Mouse (Mus musculus) MEL (cell line): ENCODE results near the gene Tex19.2. TPM values are rescaled to one million over a fixed set of nuclear protein-coding genes. Genes with fewer than 3 reads are reported as not detected.

ENCODE experiments used
- DNase-seq: peaks from one replicate; pipeline ENCODE4 v3.0.0; 2011; ENCODE audit warnings: low read depth, low spot score
- H3K27ac ChIP-seq: 2 replicates; pipeline ENCODE4 v1.5.1; 2012; ENCODE audit warnings: low read depth, mild to moderate bottlenecking, control low read depth, low read length, moderate library complexity; ENCODE audit not compliant: control insufficient read depth
- H3K27me3 ChIP-seq, 2 experiments: fragments of 150-350 bp in 1 of 2; sonication (generic) in 1 of 2; 2 replicates each; pipeline ENCODE4 v1.6.1; 2012; ENCODE audit warnings: low read length in 2 of 2, mild to moderate bottlenecking in 2 of 2, improper control_type of control experiment in 1 of 2, moderate library complexity in 1 of 2; ENCODE audit not compliant: insufficient read depth in 2 of 2, control insufficient read depth in 1 of 2
- H3K36me3 ChIP-seq, 2 experiments: 2 replicates each; pipeline ENCODE4 v1.6.1; 2012 to 2014; ENCODE audit warnings: low read length in 2 of 2, improper control_type of control experiment in 1 of 2, inconsistent platforms in 1 of 2, mild to moderate bottlenecking in 1 of 2; ENCODE audit not compliant: insufficient read depth in 2 of 2, control insufficient read depth in 1 of 2
- H3K4me1 ChIP-seq, 2 experiments: fragments of 150-350 bp in 1 of 2; sonication (generic) in 1 of 2; 2 replicates each; pipeline ENCODE4 v1.6.1; 2012; ENCODE audit warnings: low read length in 2 of 2, improper control_type of control experiment in 1 of 2, mild to moderate bottlenecking in 1 of 2; ENCODE audit not compliant: insufficient read depth in 2 of 2, control insufficient read depth in 1 of 2
- H3K4me3 ChIP-seq, 2 experiments: fragments of 150-350 bp in 1 of 2; sonication (generic) in 1 of 2; 2 replicates each; pipeline ENCODE4 v1.5.1; 2012; ENCODE audit warnings: low read depth in 2 of 2, low read length in 2 of 2, mild to moderate bottlenecking in 2 of 2, moderate library complexity in 2 of 2, control low read depth in 1 of 2, improper control_type of control experiment in 1 of 2; ENCODE audit not compliant: control insufficient read depth in 1 of 2, insufficient read depth in 1 of 2
- H3K79me2 ChIP-seq: 2 replicates; pipeline ENCODE4 v1.6.1; 2012; ENCODE audit warnings: mild to moderate bottlenecking, low read length, moderate library complexity; ENCODE audit not compliant: control insufficient read depth, poor library complexity, insufficient read depth
- H3K9ac ChIP-seq: 2 replicates; pipeline ENCODE4 v1.6.1; 2012; ENCODE audit warnings: low read depth, mild to moderate bottlenecking, control low read depth, low read length, moderate library complexity; ENCODE audit not compliant: control insufficient read depth, poor library complexity, severe bottlenecking
- H3K9me3 ChIP-seq: fragments of 150-350 bp; sonication (generic); replicated peaks from 2 replicates; pipeline ENCODE4 v1.6.1; 2012; ENCODE audit warnings: mild to moderate bottlenecking, low read length, improper control_type of control experiment, moderate library complexity; ENCODE audit not compliant: insufficient read depth
- CHD2 ChIP-seq: IDR thresholded peaks from 2 replicates; pipeline ENCODE4 v1.6.1; 2011; ENCODE audit warnings: low read length, improper control_type of control experiment
- CTCF ChIP-seq, 3 experiments: IDR thresholded peaks in 2 of 3; conservative IDR thresholded peaks in 1 of 3; 2 replicates each; pipeline ENCODE4 v1.5.1; 2011 to 2012; ENCODE audit warnings: low read length in 3 of 3, low read depth in 2 of 3, mild to moderate bottlenecking in 2 of 3, improper control_type of control experiment in 1 of 3, inconsistent platforms in 1 of 3, mixed read lengths in 1 of 3, moderate library complexity in 1 of 3; ENCODE audit not compliant: control insufficient read depth in 1 of 3, insufficient read depth in 1 of 3, poor library complexity in 1 of 3, severe bottlenecking in 1 of 3
- E2F4 ChIP-seq: IDR thresholded peaks from 2 replicates; pipeline ENCODE4 v1.6.1; 2011; ENCODE audit warnings: low read depth, low read length, improper control_type of control experiment, borderline replicate concordance
- EP300 ChIP-seq, 2 experiments: IDR thresholded peaks; 2 replicates each; pipeline ENCODE4 v1.6.1; 2011; ENCODE audit warnings: improper control_type of control experiment in 2 of 2, low read length in 2 of 2, low read depth in 1 of 2, mild to moderate bottlenecking in 1 of 2
- GATA1 ChIP-seq: IDR thresholded peaks from 2 replicates; pipeline ENCODE4 v1.6.1; 2011; ENCODE audit warnings: low read depth, low read length, improper control_type of control experiment
- HCFC1 ChIP-seq: IDR thresholded peaks from 2 replicates; pipeline ENCODE4 v1.6.1; 2012; ENCODE audit warnings: low read depth, mild to moderate bottlenecking, inconsistent platforms, low read length, improper control_type of control experiment, moderate library complexity
- JUND ChIP-seq: IDR thresholded peaks from 2 replicates; pipeline ENCODE4 v1.6.1; 2011; ENCODE audit warnings: low read depth, mild to moderate bottlenecking, improper control_type of control experiment, low read length
- KAT2A ChIP-seq: conservative IDR thresholded peaks from 2 replicates; pipeline ENCODE4 v1.6.1; 2012; ENCODE audit warnings: low read depth, low read length, improper control_type of control experiment, inconsistent platforms
- MAFK ChIP-seq: IDR thresholded peaks from 2 replicates; pipeline ENCODE4 v1.6.1; 2011; ENCODE audit warnings: low read depth, mild to moderate bottlenecking, low read length, improper control_type of control experiment, borderline replicate concordance
- MAZ ChIP-seq: IDR thresholded peaks from 2 replicates; pipeline ENCODE4 v1.6.1; 2012; ENCODE audit warnings: low read depth, mild to moderate bottlenecking, inconsistent platforms, low read length, improper control_type of control experiment
- MEF2A ChIP-seq: IDR thresholded peaks from 2 replicates; pipeline ENCODE4 v1.6.1; 2014; ENCODE audit warnings: low read depth, mild to moderate bottlenecking, inconsistent platforms, low read length, improper control_type of control experiment; ENCODE audit not compliant: poor library complexity, insufficient replicate concordance, severe bottlenecking; ENCODE audit errors: extremely low read depth
- MXI1 ChIP-seq: IDR thresholded peaks from 2 replicates; pipeline ENCODE4 v1.6.1; 2011; ENCODE audit warnings: mild to moderate bottlenecking, low read depth, low read length, improper control_type of control experiment
- MYB ChIP-seq: IDR thresholded peaks from 2 replicates; pipeline ENCODE4 v1.6.1; 2011; ENCODE audit warnings: mild to moderate bottlenecking, low read depth, low read length, improper control_type of control experiment
- MYC ChIP-seq: IDR thresholded peaks from 2 replicates; pipeline ENCODE4 v1.6.1; 2011; ENCODE audit warnings: low read depth, mild to moderate bottlenecking, low read length, improper control_type of control experiment, moderate library complexity
- NELFE ChIP-seq: IDR thresholded peaks from 2 replicates; pipeline ENCODE4 v1.6.1; 2011; ENCODE audit warnings: low read depth, low read length, improper control_type of control experiment
- NRF1 ChIP-seq: IDR thresholded peaks from 2 replicates; pipeline ENCODE4 v1.6.1; 2014; ENCODE audit warnings: low read depth, mild to moderate bottlenecking, inconsistent platforms, low read length, improper control_type of control experiment, moderate library complexity; ENCODE audit not compliant: poor library complexity, insufficient read depth, severe bottlenecking
- RAD21 ChIP-seq: IDR thresholded peaks from 2 replicates; pipeline ENCODE4 v1.6.1; 2011; ENCODE audit warnings: mild to moderate bottlenecking, low read depth, low read length, improper control_type of control experiment
- RCOR1 ChIP-seq: IDR thresholded peaks from 2 replicates; pipeline ENCODE4 v1.6.1; 2012; ENCODE audit warnings: low read depth, mild to moderate bottlenecking, inconsistent platforms, low read length, improper control_type of control experiment
- SIN3A ChIP-seq: IDR thresholded peaks from 2 replicates; pipeline ENCODE4 v1.6.1; 2012; ENCODE audit warnings: low read length, improper control_type of control experiment, inconsistent platforms
- SMC3 ChIP-seq: IDR thresholded peaks from 2 replicates; pipeline ENCODE4 v1.6.1; 2011; ENCODE audit warnings: low read depth, low read length, improper control_type of control experiment
- TAL1 ChIP-seq: IDR thresholded peaks from 2 replicates; pipeline ENCODE4 v1.6.1; 2012; ENCODE audit warnings: mild to moderate bottlenecking, inconsistent platforms, low read length, moderate library complexity, mixed read lengths
- polyA plus RNA-seq, 2 experiments: library from polyadenylated mRNA; stranded (reverse) in 1 of 2; unstranded in 1 of 2; fragments of >175 nt in 1 of 2; fragments of >200 nt in 1 of 2; gene quantifications; 2 replicates each; pipeline versions ENCODE4 v1.2.1 to v1.2.4; 2012; ENCODE audit warnings: low replicate concordance in 2 of 2, low read depth in 1 of 2; ENCODE audit not compliant: insufficient read length in 2 of 2, insufficient read depth in 1 of 2, missing spikeins in 1 of 2
- total RNA-seq: library from RNA; depleted of rRNA; stranded (reverse); fragments of 300-350 nt; gene quantifications from 2 replicates; pipeline ENCODE4 v1.2.3, GENCODE M21; 2012

Gene Tex19.2
- total and polyA plus RNA-seq, 3 experiments, result 34.5 to 45.7 TPM; not detected in 1

GRCm38 (mm10) chr11:121082857-121083500 is 35.5 kb downstream of the Tex19.2 start:
- H3K36me3 ChIP-seq, result peaks cover 0 to 2% of the 10 kb centered on the region in 2 experiments; a peak in 1 of 4 replicates
- H3K27ac ChIP-seq, result no peak overlapping the region
- H3K9me3 ChIP-seq, result no peaks in the 10 kb centered on the region
- peak overlapping the region; percentile 7 to 33; a peak in 3 of 4 replicates for H3K4me3 ChIP-seq
- H3K4me1 ChIP-seq, result peaks cover 3 to 9% of the 10 kb centered on the region in 2 experiments; a peak in 3 of 4 replicates
- no peaks in the 10 kb centered on the region for H3K79me2 ChIP-seq
- H3K9ac ChIP-seq, result no peak overlapping the region
- TF ChIP-seq RAD21, result no peak
- no peak for TF ChIP-seq KAT2A
- no peak for TF ChIP-seq MAFK
- TF ChIP-seq CHD2, result no peak
- no peak for TF ChIP-seq SMC3
- TF ChIP-seq CTCF (IDR thresholded peaks at IDR 0.05 in 2 of 3, conservative IDR thresholded peaks at IDR 0.05 in 1 of 3; ENCODE audit: control insufficient read depth in 1 of 3, insufficient read depth in 1 of 3, low read depth in 2 of 3, low read length in 3 of 3, poor library complexity in 1 of 3, severe bottlenecking in 1 of 3), result no peak
- TF ChIP-seq RCOR1, result no peak
- no peak for TF ChIP-seq JUND
- no peak for TF ChIP-seq MYC
- no peak for TF ChIP-seq NELFE
- TF ChIP-seq NRF1, result no peak
- no peak for TF ChIP-seq MAZ
- TF ChIP-seq MYB, result no peak
- no peak for TF ChIP-seq MXI1
- no peak for TF ChIP-seq SIN3A
- no peak for TF ChIP-seq GATA1
- no peak for TF ChIP-seq HCFC1
- TF ChIP-seq MEF2A, result no peak
- TF ChIP-seq, all 39 proteins: peak for 0
- DNase-seq, result no peak
- no peaks in the 10 kb centered on the region; a peak in 1 of 4 replicates for H3K27me3 ChIP-seq

DNA sequence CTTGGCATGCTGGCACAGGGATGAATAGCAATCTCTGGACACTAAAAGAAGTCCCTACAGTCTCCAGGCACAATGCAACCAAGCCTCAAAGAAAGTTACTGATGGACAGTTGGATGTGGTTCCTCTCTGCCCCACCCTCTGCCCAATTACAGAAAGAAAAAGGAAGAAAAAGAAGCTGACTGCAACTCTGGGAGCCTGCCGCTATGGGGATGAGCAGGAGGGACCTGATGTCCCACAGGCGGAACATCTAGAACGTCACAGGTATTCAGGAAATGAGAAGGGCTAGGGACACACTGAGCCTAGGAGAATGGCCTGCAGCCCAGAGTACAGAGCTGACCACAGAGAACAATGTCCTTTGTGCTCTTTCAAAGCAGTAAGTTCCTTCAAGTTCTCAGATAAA is 36.2 kb downstream of the Tex19.2 start:
- DNase-seq, result no peak
- Histone ChIP-seq H3K9me3 (no peaks in the 10 kb centered on the region), H3K9ac (no peak overlapping the region), H3K36me3 (peaks cover 0 to 2% of the 10 kb centered on the region in 2 experiments; a peak in 1 of 4 replicates), H3K4me1 (peaks cover 3 to 9% of the 10 kb centered on the region in 2 experiments; a peak in 3 of 4 replicates), H3K27ac (no peak overlapping the region), H3K27me3 (no peaks in the 10 kb centered on the region; a peak in 1 of 4 replicates), H3K4me3 (no peak overlapping the region), H3K79me2 (no peaks in the 10 kb centered on the region)
- TF ChIP-seq E2F4 (no peak), RCOR1 (no peak), NRF1 (no peak), MYC (no peak), TAL1 (no peak), KAT2A (no peak), MXI1 (no peak), EP300 (IDR thresholded peaks at IDR 0.05; ENCODE audit: low read depth in 1 of 2, low read length in 2 of 2) (no peak), CTCF (IDR thresholded peaks at IDR 0.05 in 2 of 3, conservative IDR thresholded peaks at IDR 0.05 in 1 of 3; ENCODE audit: control insufficient read depth in 1 of 3, insufficient read depth in 1 of 3, low read depth in 2 of 3, low read length in 3 of 3, poor library complexity in 1 of 3, severe bottlenecking in 1 of 3) (no peak)
